Mouse (Mus musculus): ENCODE measurements around the gene Ssna1. TPM values are rescaled to one million over a fixed set of nuclear protein-coding genes. Genes with fewer than 3 reads are reported as not detected.
A peak's percentile ranks its signal among the peaks of the same experiment; 100 is the strongest.
"Not testable (repeated sequence)": the region's sequence is repeated elsewhere in the genome, so short reads cannot be mapped to it uniquely, and the experiment has no call there.

The Ssna1 gene
- total RNA-seq, 4 experiments from 2014 or later, result 44.4 to 48.7 (median 47.0) TPM

- no peak for DNase-seq
These were observed 10.4 kb downstream of the Ssna1 start for GRCm38 (mm10) chr2:25261870-25262269.

- no peak for DNase-seq
These were observed 13.4 kb downstream of the Ssna1 start for GRCm38 (mm10) chr2:25258887-25259286.

- DNase-seq, result not testable (repeated sequence)
These were observed 15.0 kb downstream of the Ssna1 start for GRCm38 (mm10) chr2:25257250-25257649.

- not testable (repeated sequence) for DNase-seq
These were observed 15.7 kb downstream of the Ssna1 start for GRCm38 (mm10) chr2:25256443-25257109.

GRCm38 (mm10) chr2:25255284-25255779, 16.9 kb downstream of the Ssna1 start, which contains the start of gene Tmem203:
TSS of gene Tmem203 (plus strand) at chr2:25255439.
- peak; percentile 76 for DNase-seq

- DNase-seq, result no peak
These were observed 19.9 kb downstream of the Ssna1 start for GRCm38 (mm10) chr2:25252331-25252730.

GRCm38 (mm10) chr2:25246183-25247072, 25.8 kb downstream of the Ssna1 start, which contains the start of gene AL732309.1:
TSS of gene AL732309.1 (minus strand) at chr2:25246863.
- DNase-seq, result no peak

- no peak for DNase-seq
These were observed 28.1 kb downstream of the Ssna1 start for GRCm38 (mm10) chr2:25244144-25244543.

- DNase-seq, result no peak
These were observed 28.9 kb downstream of the Ssna1 start for GRCm38 (mm10) chr2:25243342-25243741.

GRCm38 (mm10) chr2:25242101-25242506, 30.1 kb downstream of the Ssna1 start, which contains the start of the genes Rnf208 and Cysrt1:
TSS of gene Rnf208 (plus strand) at chr2:25242255.
TSS of gene Cysrt1 (minus strand) at chr2:25242452.
- no peak for DNase-seq

- DNase-seq, result no peak
These were observed 30.8 kb downstream of the Ssna1 start for GRCm38 (mm10) chr2:25241438-25241775.

GRCm38 (mm10) chr2:25240723-25241437, 31.4 kb downstream of the Ssna1 start:
- peak; percentile 77 for DNase-seq

- DNase-seq, result no peak
These were observed 31.9 kb downstream of the Ssna1 start for GRCm38 (mm10) chr2:25240310-25240709.

- no peak for DNase-seq
These were observed 32.5 kb downstream of the Ssna1 start for GRCm38 (mm10) chr2:25239766-25240165.

- DNase-seq, result no peak
These were observed 34.1 kb downstream of the Ssna1 start for GRCm38 (mm10) chr2:25238106-25238505.

GRCm38 (mm10) chr2:25237522-25237921, 34.7 kb downstream of the Ssna1 start:
- DNase-seq, result no peak

GRCm38 (mm10) chr2:25236614-25237013, 35.6 kb downstream of the Ssna1 start, which contains the start of gene Rnf224:
TSS of gene Rnf224 (minus strand) at chr2:25236787.
- no peak for DNase-seq

- no peak for DNase-seq
These were observed 37.6 kb downstream of the Ssna1 start for GRCm38 (mm10) chr2:25234551-25235220.

GRCm38 (mm10) chr2:25234050-25234449, 38.2 kb downstream of the Ssna1 start, which contains the start of gene Slc34a3:
TSS of gene Slc34a3 (minus strand) at chr2:25234364.
- DNase-seq, result no peak

GRCm38 (mm10) chr2:25233421-25233820, 38.8 kb downstream of the Ssna1 start:
- no peak for DNase-seq

GRCm38 (mm10) chr2:25231038-25231437, 41.2 kb downstream of the Ssna1 start:
- DNase-seq, result no peak

GRCm38 (mm10) chr2:25230581-25230980, 41.7 kb downstream of the Ssna1 start:
- DNase-seq, result no peak
